Mouse (Mus musculus): ENCODE measurements around the gene Gm7029.

DNA sequence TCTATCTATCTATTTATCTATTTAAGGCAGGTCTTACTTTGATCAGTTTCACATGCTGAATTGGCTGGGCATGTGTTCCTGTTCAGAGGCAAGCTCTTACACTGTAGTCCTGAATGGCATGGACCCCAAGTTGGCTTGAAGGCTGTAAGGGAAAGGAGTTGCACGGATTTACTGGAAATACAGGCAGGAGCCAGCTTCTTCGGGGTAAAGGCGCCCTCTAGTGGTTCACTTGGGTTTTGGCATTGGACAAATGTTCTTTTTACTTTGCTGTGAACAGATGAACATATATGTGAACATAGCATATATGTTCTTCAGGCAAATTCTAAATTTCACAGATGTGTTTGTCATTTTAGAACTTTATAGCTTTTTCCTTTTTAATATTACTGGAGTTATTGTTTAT, 46.8 kb upstream of the Gm7029 start:
- TF ChIP-seq CTCF (IDR thresholded peaks at IDR 0.05; ENCODE audit: control insufficient read depth, insufficient read depth, low read length): peak; percentile 79
- no peak for TF ChIP-seq POLR2A (IDR thresholded peaks at IDR 0.05; ENCODE audit: borderline replicate concordance, control insufficient read depth, low read depth, low read length)
